21 mouse cellular contexts compared by ENCODE assay signal in genomic region chr2:129178182-129178908, GRCm38 (mm10). TPM values are rescaled to one million over a fixed set of nuclear protein-coding genes. Genes with fewer than 3 reads are reported as not detected.
DNase-seq lines count a peak whose midpoint lies in the region; ATAC-seq and TF ChIP-seq lines count a peak whose summit lies in the region.
"Had no signal": no experiment of that assay in that cellular context is flagged by ENCODE, and none has a peak within 500 bp of the region (broad histone marks: within the 10 kb centered on the region; RNA-seq: fewer than 3 reads in every experiment).

No protein-coding gene starts in this region.

- no peak overlapping the region for H3K9ac ChIP-seq in lung, embryonic 16.5 days (ENCODE audit: low read length)
- peak overlapping the region; percentile 26; the same call in 1 of the 2 replicates for H3K9ac ChIP-seq in stomach, embryonic 16.5 days (ENCODE audit: low read length)
- H3K9ac ChIP-seq: embryonic facial prominence, embryonic 13.5 days had no signal

- 0 out of 2 replicates have a peak overlapping the region, but pooled peaks have one; percentile 1 for H3K27ac ChIP-seq in lung, embryonic 16.5 days (ENCODE audit: low read length)
- peak overlapping the region; percentile 18; the same call in 1 of the 2 replicates for H3K27ac ChIP-seq in stomach, embryonic 16.5 days (ENCODE audit: low read length)
- H3K27ac ChIP-seq: embryonic facial prominence, embryonic 13.5 days had no signal

- no peaks in the 10 kb centered on the region for H3K27me3 ChIP-seq in lung, embryonic 16.5 days (ENCODE audit: control insufficient read depth, insufficient read depth, low read depth, low read length)
- no peaks in the 10 kb centered on the region for H3K27me3 ChIP-seq in stomach, embryonic 16.5 days (ENCODE audit: control insufficient read depth, insufficient read depth, low read length)
- H3K27me3 ChIP-seq: embryonic facial prominence, embryonic 13.5 days had no signal

- no peak for TF ChIP-seq CTCF in lung, adult 2 months (IDR thresholded peaks at IDR 0.05; ENCODE audit: insufficient read depth, low read length)

- 53% methylated on average over 10 of the region's 10 CpGs for WGBS in lung, adult 2 months
- WGBS in lung, embryonic 16.5 days = 36% methylated on average over 10 of the region's 10 CpGs
- 28% methylated on average over 10 of the region's 10 CpGs for WGBS in stomach, embryonic 16.5 days

- no peak for TF ChIP-seq POLR2A in lung, adult 2 months (IDR thresholded peaks at IDR 0.05; ENCODE audit: borderline replicate concordance, extremely low read depth, low read depth, low read length)

- no peaks in the 10 kb centered on the region for H3K36me3 ChIP-seq in lung, embryonic 16.5 days (ENCODE audit: control insufficient read depth, insufficient read depth, low read length)
- H3K36me3 ChIP-seq in stomach, embryonic 16.5 days (ENCODE audit: control insufficient read depth, insufficient read depth, low read length) = no peaks in the 10 kb centered on the region
- H3K36me3 ChIP-seq: embryonic facial prominence, embryonic 13.5 days had no signal

- DNase-seq in lung, adult 2 months = no peak
- DNase-seq in lung, postnatal 14 days = no peak
- DNase-seq in ZHBTc4 (ENCODE audit: low read depth, low spot score) = peak; percentile 94
- no peak for DNase-seq in heart, postnatal 4 days
- no peak for DNase-seq in spleen, postnatal 36 days (ENCODE audit: low spot score in 2 of 2)
- no peak for DNase-seq in thymus, adult 18-20 months
- DNase-seq: adrenal gland, postnatal 14 days; cerebellum, adult 18-20 months; heart, postnatal 14 days; kidney, adult 8-10 months; kidney, postnatal 36 days; midbrain, embryonic 14.5 days; right cerebral cortex, adult 18-20 months; spleen, adult 18-20 months had no signal

- peak overlapping the region; percentile 4; the same call in 1 of the 2 replicates for H3K4me2 ChIP-seq in lung, embryonic 16.5 days (ENCODE audit: low read depth, low read length)
- peak overlapping the region; percentile 29; the same call in 1 of the 2 replicates for H3K4me2 ChIP-seq in stomach, embryonic 16.5 days (ENCODE audit: low read depth, low read length)
- H3K4me2 ChIP-seq: embryonic facial prominence, embryonic 13.5 days; heart, embryonic 11.5 days had no signal

- peaks cover 5% of the 10 kb centered on the region for H3K4me1 ChIP-seq in lung, adult 2 months (ENCODE audit: control insufficient read depth, insufficient read depth, low read length)
- H3K4me1 ChIP-seq in lung, embryonic 16.5 days (replicated peaks; ENCODE audit: control insufficient read depth, insufficient read depth, low read length) = 0 out of 2 replicates have a peak, but pooled peaks cover 3% of the 10 kb centered on the region
- H3K4me1 ChIP-seq in stomach, embryonic 16.5 days (ENCODE audit: control insufficient read depth, insufficient read depth, low read length) = no peaks in the 10 kb centered on the region

- H3K9me3 ChIP-seq in lung, embryonic 16.5 days (ENCODE audit: control insufficient read depth, low read length) = no peaks in the 10 kb centered on the region
- H3K9me3 ChIP-seq in stomach, embryonic 16.5 days (replicated peaks; ENCODE audit: control insufficient read depth, low read length) = no peaks in the 10 kb centered on the region
- H3K9me3 ChIP-seq: embryonic facial prominence, embryonic 13.5 days had no signal

- ATAC-seq in lung, embryonic 16.5 days (ENCODE audit: low read depth) = peak; percentile 66
- ATAC-seq in stomach, embryonic 16.5 days (ENCODE audit: insufficient read depth, low FRiP score) = no peak
- ATAC-seq: forebrain, embryonic 16.5 days; hindbrain, embryonic 16.5 days had no signal

- peak overlapping the region; percentile 19 for H3K4me3 ChIP-seq in lung, adult 2 months (replicated peaks; ENCODE audit: extremely low read depth, low read depth, low read length)
- H3K4me3 ChIP-seq in lung, embryonic 16.5 days (ENCODE audit: low read length) = peak overlapping the region; percentile 5; the same call in 1 of the 2 replicates
- H3K4me3 ChIP-seq in stomach, embryonic 16.5 days (replicated peaks; ENCODE audit: low read length) = peak overlapping the region; percentile 24
- H3K4me3 ChIP-seq: embryonic facial prominence, embryonic 13.5 days; myocyte had no signal

RNA-seq across cellular contexts. Expression of gene Slc20a1, which starts 20.2 kb away (rescaled TPM):
- 17.1 and 23.3 TPM in 2 replicates for polyA plus RNA-seq in lung, adult 2 months (2012; rRNA removed)
- 20.1 and 24.4 TPM in 2 replicates for polyA plus RNA-seq in lung, embryonic 16.5 days (2015; fragmentation: Nextera tagmentation; extraction: Ambion mirVana)
- polyA plus RNA-seq in stomach, embryonic 16.5 days (2015; fragmentation: Nextera tagmentation; extraction: Ambion mirVana) = 24.8 and 25.9 TPM in 2 replicates
- total RNA-seq in heart, postnatal 4 days (2021) = 10 to 100 TPM; 31.3 to 34.4 TPM

RNA-seq across cellular contexts. Expression of gene Chchd5, which starts 48.8 kb away (rescaled TPM):
- 22.5 and 24.7 TPM in 2 replicates for polyA plus RNA-seq in lung, adult 2 months (2012; rRNA removed)
- polyA plus RNA-seq in lung, embryonic 16.5 days (2015; fragmentation: Nextera tagmentation; extraction: Ambion mirVana) = 28.3 and 31.1 TPM in 2 replicates
- 21.5 and 22.4 TPM in 2 replicates for polyA plus RNA-seq in stomach, embryonic 16.5 days (2015; fragmentation: Nextera tagmentation; extraction: Ambion mirVana)
- total RNA-seq in heart, postnatal 4 days (2021) = 10 to 100 TPM in 1 of 2 experiments, 1 to 10 TPM in 1; 9.6 to 10.6 TPM
